Mouse (Mus musculus): ENCODE results near the gene Prdx2. TPM values are rescaled to one million over a fixed set of nuclear protein-coding genes. Genes with fewer than 3 reads are reported as not detected.

Prdx2 gene
- polyA plus RNA-seq, 2 experiments: 1,155 to 2,207 TPM

DNA sequence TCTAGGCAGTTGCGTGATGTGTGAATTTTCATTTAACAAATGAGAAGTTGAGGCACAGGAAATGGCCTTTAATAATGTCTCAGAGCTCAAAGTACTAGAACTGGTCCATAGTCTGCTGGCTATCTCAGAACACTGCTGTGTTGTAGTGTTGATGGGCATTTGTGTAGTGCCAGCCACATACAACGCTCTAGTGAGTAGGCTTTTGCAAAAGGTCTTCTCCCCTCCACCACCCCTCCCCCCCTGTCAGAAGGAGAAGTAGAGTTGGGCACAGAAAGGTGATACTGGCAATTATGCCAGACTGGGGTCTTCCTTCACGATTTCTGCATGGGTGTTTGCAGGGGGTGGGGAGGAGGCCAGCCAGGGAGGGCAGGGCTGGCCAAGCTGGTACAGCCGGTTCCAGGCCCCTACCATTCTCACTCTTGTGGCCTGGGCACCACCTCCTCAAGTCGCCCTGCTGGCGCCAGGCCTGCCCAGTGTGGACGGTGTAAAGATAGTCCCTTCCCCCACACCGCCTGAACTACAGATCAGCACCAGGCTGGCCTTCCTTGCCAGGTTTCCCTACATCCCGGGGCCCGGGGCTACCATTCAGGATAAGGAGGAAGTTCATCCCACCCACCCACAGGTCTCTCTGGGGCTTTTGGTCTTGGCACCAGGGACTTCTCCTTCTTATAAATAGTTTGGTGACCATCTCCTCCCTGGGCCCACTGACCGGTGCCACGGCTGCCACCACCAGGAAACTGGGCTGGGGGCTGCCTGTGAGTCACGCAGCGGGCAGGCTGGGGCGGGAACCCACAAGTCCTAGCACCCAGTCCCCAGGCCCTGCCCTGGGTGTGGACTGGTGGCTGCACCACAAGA, 12.5 kb downstream of the Prdx2 start:
- Histone ChIP-seq H3K9me3 (ENCODE audit: control insufficient read depth, low read length) (no peaks in the 10 kb centered on the region), H3K9ac (replicated peaks) (no peak overlapping the region), H3K27ac (no peak overlapping the region), H3K36me3 (replicated peaks; ENCODE audit: control insufficient read depth, insufficient read depth, low read depth) (no peaks in the 10 kb centered on the region), H3K4me2 (ENCODE audit: low read depth) (no peak overlapping the region), H3K4me1 (replicated peaks; ENCODE audit: control insufficient read depth in 2 of 2, insufficient read depth in 2 of 2, low read length in 1 of 2) (peaks cover 43 to 52% of the 10 kb centered on the region in 2 experiments), H3K4me3 (ENCODE audit: insufficient read depth in 1 of 2, low read depth in 2 of 2, low read length in 2 of 2) (no peak overlapping the region), H3K27me3 (ENCODE audit: control insufficient read depth, insufficient read depth, low read length) (no peaks in the 10 kb centered on the region)
- no peak for DNase-seq (ENCODE audit: low read depth in 3 of 3, low spot score in 3 of 3)
- 59% methylated on average over 15 of the region's 15 CpGs for WGBS (ENCODE audit: insufficient replicate concordance)
- no peak for ATAC-seq (ENCODE audit: insufficient read depth)
- TF ChIP-seq EP300 (IDR thresholded peaks at IDR 0.05; ENCODE audit: low read depth): no peak
- no peak for TF ChIP-seq CTCF (IDR thresholded peaks at IDR 0.05; ENCODE audit: low read depth)

DNA sequence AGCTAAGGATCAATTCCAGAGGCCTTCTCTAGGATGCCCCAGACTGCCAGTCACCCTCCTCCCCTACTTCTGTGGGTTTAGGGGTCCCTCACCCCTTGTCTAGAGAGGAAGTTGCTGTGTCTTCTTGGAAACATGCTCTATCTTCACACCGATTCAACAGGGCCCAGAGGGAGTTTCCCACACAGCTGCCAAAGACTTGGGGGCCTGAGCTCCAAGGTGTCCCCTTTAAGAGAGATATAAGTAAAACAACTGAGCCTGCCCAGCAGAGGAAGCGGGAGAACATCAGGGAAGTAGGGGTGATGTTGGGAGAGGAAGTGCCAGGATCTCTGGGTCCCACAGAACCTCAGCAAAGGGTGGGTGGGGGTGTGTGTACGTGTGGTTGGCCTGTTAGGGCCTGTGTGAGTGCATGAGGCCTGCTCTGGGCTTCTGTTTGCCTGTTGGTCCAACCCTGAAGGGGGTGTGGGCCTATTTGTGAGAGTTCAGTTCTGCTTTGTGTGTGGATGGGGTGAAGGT, 13.2 kb downstream of the Prdx2 start:
- H3K9ac ChIP-seq (replicated peaks): peak overlapping the region; percentile 29; the same call in 1 of the 2 replicates
- 32% methylated on average over 3 of the region's 3 CpGs for WGBS (ENCODE audit: insufficient replicate concordance)
- ATAC-seq (ENCODE audit: insufficient read depth) (no peak), DNase-seq (ENCODE audit: low read depth in 3 of 3, low spot score in 3 of 3) (no peak)
- no peak for TF ChIP-seq EP300 (IDR thresholded peaks at IDR 0.05; ENCODE audit: low read depth)
- no peak for TF ChIP-seq CTCF (IDR thresholded peaks at IDR 0.05; ENCODE audit: low read depth)
- H3K27ac ChIP-seq: no peak overlapping the region
- no peaks in the 10 kb centered on the region for H3K27me3 ChIP-seq (ENCODE audit: control insufficient read depth, insufficient read depth, low read length)
- no peaks in the 10 kb centered on the region for H3K36me3 ChIP-seq (replicated peaks; ENCODE audit: control insufficient read depth, insufficient read depth, low read depth)
- no peak overlapping the region for H3K4me3 ChIP-seq (ENCODE audit: insufficient read depth in 1 of 2, low read depth in 2 of 2, low read length in 2 of 2)
- H3K4me1 ChIP-seq (replicated peaks; ENCODE audit: control insufficient read depth in 2 of 2, insufficient read depth in 2 of 2, low read length in 1 of 2): peaks cover 46 to 53% of the 10 kb centered on the region in 2 experiments
- H3K9me3 ChIP-seq (ENCODE audit: control insufficient read depth, low read length): no peaks in the 10 kb centered on the region
- H3K4me2 ChIP-seq (ENCODE audit: low read depth): no peak overlapping the region

DNA sequence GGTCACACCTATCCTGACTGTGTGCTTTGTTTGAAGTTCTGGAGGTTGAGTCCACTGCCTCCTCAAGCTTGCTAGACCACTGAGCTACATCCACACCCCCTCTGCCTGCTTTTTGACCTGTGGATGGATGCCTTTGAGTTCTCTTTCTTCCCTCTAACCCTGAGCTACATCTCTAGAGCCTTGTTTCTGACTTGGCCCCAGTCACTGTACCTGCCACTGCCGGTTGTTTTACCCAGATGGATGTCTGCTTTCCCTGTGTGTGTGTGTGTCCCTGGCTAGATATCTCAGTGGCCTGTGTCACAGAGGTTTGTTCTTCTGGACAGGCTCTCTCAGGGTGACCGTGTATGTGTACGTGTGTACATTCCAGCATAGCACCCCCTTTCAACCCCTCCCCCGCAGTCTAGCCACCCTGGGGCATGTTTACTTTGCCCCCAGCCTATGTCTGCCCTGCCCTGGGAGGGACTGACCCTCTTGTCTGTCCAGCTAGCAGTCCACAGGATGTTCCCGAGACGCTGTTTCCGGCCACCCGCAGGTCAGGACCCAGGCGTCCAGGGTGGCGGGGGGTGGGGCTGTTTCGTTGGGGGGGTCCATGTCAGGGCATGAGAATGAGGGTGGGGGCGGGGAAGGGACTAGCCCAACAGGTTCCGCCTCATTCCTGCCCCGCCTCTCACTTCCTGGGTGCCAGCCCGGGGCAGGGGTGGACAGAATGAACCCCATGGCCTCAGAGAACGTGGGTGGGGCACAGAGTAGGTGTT, 15.1 kb downstream of the Prdx2 start:
- peak overlapping the region; percentile 64 for H3K9ac ChIP-seq (replicated peaks)
- DNase-seq (ENCODE audit: low read depth in 3 of 3, low spot score in 3 of 3) (no peak), ATAC-seq (ENCODE audit: insufficient read depth) (peak; percentile 10; the same call in 1 of the 2 replicates)
- WGBS (ENCODE audit: insufficient replicate concordance): 18% methylated on average over 16 of the region's 16 CpGs
- peaks cover 45 to 46% of the 10 kb centered on the region in 2 experiments for H3K4me1 ChIP-seq (replicated peaks; ENCODE audit: control insufficient read depth in 2 of 2, insufficient read depth in 2 of 2, low read length in 1 of 2)
- H3K4me3 ChIP-seq (ENCODE audit: insufficient read depth in 1 of 2, low read depth in 2 of 2, low read length in 2 of 2): peak overlapping the region; percentile 41 to 55
- H3K36me3 ChIP-seq (replicated peaks; ENCODE audit: control insufficient read depth, insufficient read depth, low read depth): no peaks in the 10 kb centered on the region
- H3K4me2 ChIP-seq (ENCODE audit: low read depth): peak overlapping the region; percentile 99
- no peaks in the 10 kb centered on the region for H3K9me3 ChIP-seq (ENCODE audit: control insufficient read depth, low read length)
- H3K27me3 ChIP-seq (ENCODE audit: control insufficient read depth, insufficient read depth, low read length): no peaks in the 10 kb centered on the region
- TF ChIP-seq EP300 (IDR thresholded peaks at IDR 0.05; ENCODE audit: low read depth) (no peak), CTCF (IDR thresholded peaks at IDR 0.05; ENCODE audit: low read depth) (no peak)
- peak overlapping the region; percentile 52 for H3K27ac ChIP-seq

DNA sequence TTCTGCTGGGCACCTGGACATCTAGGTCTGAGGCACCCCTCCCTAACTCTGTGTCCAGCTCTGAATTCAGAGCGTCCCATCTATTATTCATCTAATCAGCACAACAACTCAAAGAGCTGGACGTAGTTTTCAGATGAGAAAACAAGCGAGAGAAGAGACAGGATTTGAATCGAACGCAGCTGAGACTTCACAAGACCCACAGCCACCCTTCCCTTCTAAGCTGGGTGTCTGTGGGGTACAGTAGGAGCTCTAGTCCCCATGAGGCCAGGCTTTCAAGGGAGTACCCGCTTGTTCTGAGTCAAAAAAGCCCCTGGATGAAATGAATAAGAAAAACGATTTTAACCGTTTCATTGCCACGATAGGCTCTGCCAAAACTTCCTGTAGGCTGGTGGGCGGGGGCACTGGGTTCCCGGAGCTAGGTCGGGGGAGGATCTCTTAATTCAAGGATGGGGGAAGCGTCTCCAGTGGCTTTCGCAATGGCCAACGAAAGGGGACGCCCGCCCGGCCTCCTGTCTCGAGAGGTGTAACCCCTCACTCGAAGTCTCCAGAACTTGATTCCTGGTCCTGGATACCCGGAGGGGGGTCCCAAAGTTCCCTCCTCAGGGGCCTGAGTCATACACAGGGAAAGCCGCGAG, 15.8 kb downstream of the Prdx2 start:
- ATAC-seq (ENCODE audit: insufficient read depth) (no peak), DNase-seq (ENCODE audit: low read depth in 3 of 3, low spot score in 3 of 3) (no peak)
- no peaks in the 10 kb centered on the region for H3K27me3 ChIP-seq (ENCODE audit: control insufficient read depth, insufficient read depth, low read length)
- H3K27ac ChIP-seq: peak overlapping the region; percentile 60
- no peaks in the 10 kb centered on the region for H3K36me3 ChIP-seq (replicated peaks; ENCODE audit: control insufficient read depth, insufficient read depth, low read depth)
- TF ChIP-seq CTCF (IDR thresholded peaks at IDR 0.05; ENCODE audit: low read depth): no peak
- TF ChIP-seq EP300 (IDR thresholded peaks at IDR 0.05; ENCODE audit: low read depth): no peak
- H3K4me2 ChIP-seq (ENCODE audit: low read depth): peak overlapping the region; percentile 99
- H3K9ac ChIP-seq (replicated peaks): peak overlapping the region; percentile 64
- H3K4me3 ChIP-seq (ENCODE audit: insufficient read depth in 1 of 2, low read depth in 2 of 2, low read length in 2 of 2): peak overlapping the region; percentile 41 to 55
- peaks cover 43 to 45% of the 10 kb centered on the region in 2 experiments for H3K4me1 ChIP-seq (replicated peaks; ENCODE audit: control insufficient read depth in 2 of 2, insufficient read depth in 2 of 2, low read length in 1 of 2)
- 1% methylated on average over 23 of the region's 23 CpGs for WGBS (ENCODE audit: insufficient replicate concordance)
- no peaks in the 10 kb centered on the region for H3K9me3 ChIP-seq (ENCODE audit: control insufficient read depth, low read length)
